Mouse (Mus musculus): ENCODE measurements around the gene Lpp. TPM values are rescaled to one million over a fixed set of nuclear protein-coding genes. Genes with fewer than 3 reads are reported as not detected.

The Lpp gene
- total and polyA plus RNA-seq, 3 experiments = 0.16 TPM; not detected in 2

DNA sequence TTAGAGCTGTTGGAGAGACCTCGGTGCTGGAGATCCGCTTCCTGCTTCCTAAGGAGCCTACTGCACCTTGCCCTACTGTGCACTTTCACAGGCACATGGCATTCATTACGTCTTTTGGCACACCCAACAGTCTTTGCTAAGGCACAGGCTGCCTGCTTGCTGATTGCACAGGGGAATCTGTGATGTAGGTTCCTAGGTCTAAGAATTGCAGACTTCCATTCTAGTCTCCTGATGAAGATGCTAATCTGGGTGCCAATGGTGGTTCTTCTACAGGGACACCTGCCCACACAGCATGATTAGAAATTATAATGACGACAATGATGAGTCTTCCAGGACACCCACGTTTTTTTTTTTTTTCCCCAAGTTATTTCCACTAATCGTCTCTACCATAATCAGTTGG, 141.9 kb downstream of the Lpp start:
- Histone ChIP-seq H3K4me1 (ENCODE audit: insufficient read depth, low read depth, low read length) (no peaks in the 10 kb centered on the region), H3K4me3 (ENCODE audit: low read depth, low read length) (no peak overlapping the region), H3K9me3 (replicated peaks) (peaks cover 8% of the 10 kb centered on the region), H3K36me3 (replicated peaks) (no peaks in the 10 kb centered on the region), H3K27me3 (ENCODE audit: insufficient read depth, low read length) (no peaks in the 10 kb centered on the region)
- TF ChIP-seq TAL1 (conservative IDR thresholded peaks at IDR 0.05; ENCODE audit: low read depth, low read length) = no peak
- no peak for TF ChIP-seq GATA1 (IDR thresholded peaks at IDR 0.05; ENCODE audit: borderline replicate concordance, low read length)
- TF ChIP-seq GATA2 (IDR thresholded peaks at IDR 0.05; ENCODE audit: borderline replicate concordance, low read depth, low read length) = no peak
- no peak for TF ChIP-seq CTCF (IDR thresholded peaks at IDR 0.05; ENCODE audit: low read depth, low read length)
- TF ChIP-seq POLR2AphosphoS5 (IDR thresholded peaks at IDR 0.05; ENCODE audit: insufficient replicate concordance, low read depth, low read length) = no peak
- DNase-seq (ENCODE audit: low spot score) (no peak), ATAC-seq (ENCODE audit: extremely low read depth, insufficient number of reproducible peaks, low FRiP score, poor library complexity, severe bottlenecking) (no peak)

DNA sequence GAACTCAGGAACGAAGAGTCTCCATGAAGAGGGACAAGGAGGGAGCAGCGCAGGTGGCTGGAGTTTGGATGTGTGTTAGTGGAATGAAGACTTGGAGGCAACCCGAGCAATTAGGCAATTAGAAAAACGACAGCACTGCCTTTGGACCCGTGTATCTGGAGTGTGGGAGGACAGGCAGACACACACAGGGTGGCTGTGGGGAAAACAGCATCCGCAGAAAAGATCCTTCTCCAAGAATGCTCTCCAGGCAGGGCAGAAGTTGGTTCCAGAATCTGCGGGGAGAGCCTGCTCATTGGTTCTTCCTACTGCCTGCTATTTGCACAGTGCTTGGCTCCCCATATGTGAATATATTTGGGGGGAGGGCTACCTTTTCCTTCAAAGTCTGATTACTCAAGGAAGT, 143.0 kb downstream of the Lpp start:
- no peak for TF ChIP-seq GATA1 (IDR thresholded peaks at IDR 0.05; ENCODE audit: borderline replicate concordance, low read length)
- no peak for TF ChIP-seq POLR2AphosphoS5 (IDR thresholded peaks at IDR 0.05; ENCODE audit: insufficient replicate concordance, low read depth, low read length)
- TF ChIP-seq GATA2 (IDR thresholded peaks at IDR 0.05; ENCODE audit: borderline replicate concordance, low read depth, low read length) = no peak
- no peak for TF ChIP-seq TAL1 (conservative IDR thresholded peaks at IDR 0.05; ENCODE audit: low read depth, low read length)
- TF ChIP-seq CTCF (IDR thresholded peaks at IDR 0.05; ENCODE audit: low read depth, low read length) = no peak
- DNase-seq (ENCODE audit: low spot score) (no peak), ATAC-seq (ENCODE audit: extremely low read depth, insufficient number of reproducible peaks, low FRiP score, poor library complexity, severe bottlenecking) (no peak)
- Histone ChIP-seq H3K4me3 (ENCODE audit: low read depth, low read length) (no peak overlapping the region), H3K4me1 (ENCODE audit: insufficient read depth, low read depth, low read length) (no peaks in the 10 kb centered on the region), H3K9me3 (replicated peaks) (peaks cover 8% of the 10 kb centered on the region), H3K27me3 (ENCODE audit: insufficient read depth, low read length) (no peaks in the 10 kb centered on the region), H3K36me3 (replicated peaks) (no peaks in the 10 kb centered on the region)

DNA sequence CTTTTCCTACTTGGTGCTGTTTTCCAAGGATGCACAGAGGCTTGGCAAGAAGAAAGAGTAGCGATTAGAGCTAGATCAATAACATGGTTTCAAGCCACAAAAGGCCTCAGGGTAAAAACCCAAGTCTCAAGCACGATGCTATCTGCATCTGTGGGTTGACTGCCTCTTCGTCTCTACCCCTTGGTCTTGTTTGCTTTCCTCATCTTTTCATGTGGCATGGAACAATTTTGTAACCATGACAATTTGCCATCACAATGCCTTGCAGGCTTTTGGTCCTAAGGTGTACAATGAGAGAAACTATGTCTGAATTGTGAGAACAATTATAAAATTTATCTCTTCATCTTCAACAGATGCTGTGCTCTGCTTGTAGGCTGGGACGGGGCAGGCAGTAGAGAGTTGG, 145.7 kb downstream of the Lpp start:
- no peak for ATAC-seq (ENCODE audit: extremely low read depth, insufficient number of reproducible peaks, low FRiP score, poor library complexity, severe bottlenecking)

DNA sequence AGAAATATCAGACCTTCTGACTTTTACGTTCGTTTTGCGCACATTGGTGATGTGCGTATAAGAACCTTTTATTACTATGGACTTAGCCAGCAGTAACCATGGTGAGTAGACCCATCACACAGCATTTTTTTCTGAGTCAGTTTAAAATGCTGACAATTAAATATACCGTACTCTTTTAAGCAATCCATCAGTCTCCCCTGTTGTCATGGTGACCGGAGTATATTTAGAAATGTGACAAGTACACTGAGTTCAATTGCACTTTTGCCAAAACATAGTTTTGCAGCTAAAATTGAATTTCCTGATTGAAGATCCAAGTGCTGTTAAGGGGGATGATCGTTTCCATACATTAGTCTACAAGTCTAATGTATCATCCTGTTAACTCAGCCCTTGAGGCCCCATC, 149.6 kb downstream of the Lpp start:
- Histone ChIP-seq H3K9me3 (replicated peaks) (peaks cover 2% of the 10 kb centered on the region; the same call in 1 of the 2 replicates), H3K4me3 (ENCODE audit: low read depth, low read length) (no peak overlapping the region), H3K27me3 (ENCODE audit: insufficient read depth, low read length) (no peaks in the 10 kb centered on the region), H3K4me1 (ENCODE audit: insufficient read depth, low read depth, low read length) (no peaks in the 10 kb centered on the region), H3K36me3 (replicated peaks) (no peaks in the 10 kb centered on the region)
- DNase-seq (ENCODE audit: low spot score) (no peak), ATAC-seq (ENCODE audit: extremely low read depth, insufficient number of reproducible peaks, low FRiP score, poor library complexity, severe bottlenecking) (no peak)
- TF ChIP-seq GATA1 (IDR thresholded peaks at IDR 0.05; ENCODE audit: borderline replicate concordance, low read length) (no peak), POLR2AphosphoS5 (IDR thresholded peaks at IDR 0.05; ENCODE audit: insufficient replicate concordance, low read depth, low read length) (no peak), GATA2 (IDR thresholded peaks at IDR 0.05; ENCODE audit: borderline replicate concordance, low read depth, low read length) (no peak), CTCF (IDR thresholded peaks at IDR 0.05; ENCODE audit: low read depth, low read length) (no peak), TAL1 (conservative IDR thresholded peaks at IDR 0.05; ENCODE audit: low read depth, low read length) (no peak)

More for the DNA sequence above, 145.7 kb downstream of the Lpp start:
- TF ChIP-seq CTCF (IDR thresholded peaks at IDR 0.05; ENCODE audit: low read depth, low read length) (no peak), GATA2 (IDR thresholded peaks at IDR 0.05; ENCODE audit: borderline replicate concordance, low read depth, low read length) (no peak), GATA1 (IDR thresholded peaks at IDR 0.05; ENCODE audit: borderline replicate concordance, low read length) (no peak), POLR2AphosphoS5 (IDR thresholded peaks at IDR 0.05; ENCODE audit: insufficient replicate concordance, low read depth, low read length) (no peak), TAL1 (conservative IDR thresholded peaks at IDR 0.05; ENCODE audit: low read depth, low read length) (no peak)
- H3K9me3 ChIP-seq (replicated peaks) = peaks cover 8% of the 10 kb centered on the region
- H3K27me3 ChIP-seq (ENCODE audit: insufficient read depth, low read length) = no peaks in the 10 kb centered on the region
- H3K4me3 ChIP-seq (ENCODE audit: low read depth, low read length) = no peak overlapping the region
- H3K4me1 ChIP-seq (ENCODE audit: insufficient read depth, low read depth, low read length) = no peaks in the 10 kb centered on the region
- H3K36me3 ChIP-seq (replicated peaks) = no peaks in the 10 kb centered on the region
- DNase-seq (ENCODE audit: low spot score) = no peak

DNA sequence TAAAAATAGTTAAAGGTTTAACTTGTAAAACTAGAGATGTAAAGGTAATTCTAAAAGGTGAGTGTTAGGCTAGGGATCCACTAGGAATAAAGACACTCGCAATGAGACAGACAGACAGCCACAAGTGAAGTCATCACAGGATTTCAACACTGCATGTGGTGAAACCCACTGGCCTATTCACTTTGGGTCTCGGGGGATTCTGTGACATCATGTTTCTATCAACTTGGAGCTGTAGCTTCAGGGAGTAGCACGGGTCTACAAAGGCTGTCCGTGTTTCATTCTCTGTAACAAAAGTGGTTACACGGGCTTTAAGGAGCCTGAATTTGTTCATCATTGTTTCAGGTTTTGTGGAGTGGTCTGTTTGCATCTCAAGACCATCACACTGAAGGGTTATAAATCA, 152.1 kb downstream of the Lpp start:
- ATAC-seq (ENCODE audit: extremely low read depth, insufficient number of reproducible peaks, low FRiP score, poor library complexity, severe bottlenecking) = no peak
- H3K4me1 ChIP-seq (ENCODE audit: insufficient read depth, low read depth, low read length) = no peaks in the 10 kb centered on the region
- H3K9me3 ChIP-seq (replicated peaks) = no peaks in the 10 kb centered on the region; the same call in 1 of the 2 replicates
- TF ChIP-seq POLR2AphosphoS5 (IDR thresholded peaks at IDR 0.05; ENCODE audit: insufficient replicate concordance, low read depth, low read length) (no peak), GATA2 (IDR thresholded peaks at IDR 0.05; ENCODE audit: borderline replicate concordance, low read depth, low read length) (no peak), TAL1 (conservative IDR thresholded peaks at IDR 0.05; ENCODE audit: low read depth, low read length) (no peak), CTCF (IDR thresholded peaks at IDR 0.05; ENCODE audit: low read depth, low read length) (no peak), GATA1 (IDR thresholded peaks at IDR 0.05; ENCODE audit: borderline replicate concordance, low read length) (no peak)
- H3K36me3 ChIP-seq (replicated peaks) = no peaks in the 10 kb centered on the region
- DNase-seq (ENCODE audit: low spot score) = no peak
- H3K27me3 ChIP-seq (ENCODE audit: insufficient read depth, low read length) = no peaks in the 10 kb centered on the region
- no peak overlapping the region for H3K4me3 ChIP-seq (ENCODE audit: low read depth, low read length)

DNA sequence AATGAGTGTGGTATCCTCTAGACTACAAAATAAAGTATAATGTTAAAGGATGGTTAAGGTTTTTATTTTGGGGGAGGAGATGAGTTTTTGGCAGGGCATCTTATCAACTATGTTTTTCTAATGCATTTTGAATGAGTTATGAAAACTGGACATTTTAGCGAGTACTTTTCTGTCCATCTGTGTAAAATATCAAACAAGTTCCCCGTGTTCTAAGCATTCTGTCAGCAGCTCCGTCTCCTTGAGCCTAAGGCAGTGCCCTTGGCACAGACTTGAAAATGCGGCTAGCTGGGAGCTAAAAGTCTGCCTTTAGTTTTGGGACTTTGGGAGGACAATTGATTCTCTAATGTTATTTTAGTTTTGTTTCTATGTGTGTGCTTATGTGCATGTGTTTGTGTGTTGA, 165.2 kb downstream of the Lpp start:
- no peaks in the 10 kb centered on the region for H3K4me1 ChIP-seq (ENCODE audit: insufficient read depth, low read depth, low read length)
- H3K9me3 ChIP-seq (replicated peaks) = peaks cover 14% of the 10 kb centered on the region
- TF ChIP-seq POLR2AphosphoS5 (IDR thresholded peaks at IDR 0.05; ENCODE audit: insufficient replicate concordance, low read depth, low read length) (no peak), TAL1 (conservative IDR thresholded peaks at IDR 0.05; ENCODE audit: low read depth, low read length) (no peak), GATA1 (IDR thresholded peaks at IDR 0.05; ENCODE audit: borderline replicate concordance, low read length) (no peak), CTCF (IDR thresholded peaks at IDR 0.05; ENCODE audit: low read depth, low read length) (no peak), GATA2 (IDR thresholded peaks at IDR 0.05; ENCODE audit: borderline replicate concordance, low read depth, low read length) (no peak)
- H3K36me3 ChIP-seq (replicated peaks) = no peaks in the 10 kb centered on the region
- no peak for DNase-seq (ENCODE audit: low spot score)
- H3K27me3 ChIP-seq (ENCODE audit: insufficient read depth, low read length) = no peaks in the 10 kb centered on the region
- no peak for ATAC-seq (ENCODE audit: extremely low read depth, insufficient number of reproducible peaks, low FRiP score, poor library complexity, severe bottlenecking)
- no peak overlapping the region for H3K4me3 ChIP-seq (ENCODE audit: low read depth, low read length)
